8 mouse cellular contexts compared by ENCODE assay signal in the genomic region with DNA sequence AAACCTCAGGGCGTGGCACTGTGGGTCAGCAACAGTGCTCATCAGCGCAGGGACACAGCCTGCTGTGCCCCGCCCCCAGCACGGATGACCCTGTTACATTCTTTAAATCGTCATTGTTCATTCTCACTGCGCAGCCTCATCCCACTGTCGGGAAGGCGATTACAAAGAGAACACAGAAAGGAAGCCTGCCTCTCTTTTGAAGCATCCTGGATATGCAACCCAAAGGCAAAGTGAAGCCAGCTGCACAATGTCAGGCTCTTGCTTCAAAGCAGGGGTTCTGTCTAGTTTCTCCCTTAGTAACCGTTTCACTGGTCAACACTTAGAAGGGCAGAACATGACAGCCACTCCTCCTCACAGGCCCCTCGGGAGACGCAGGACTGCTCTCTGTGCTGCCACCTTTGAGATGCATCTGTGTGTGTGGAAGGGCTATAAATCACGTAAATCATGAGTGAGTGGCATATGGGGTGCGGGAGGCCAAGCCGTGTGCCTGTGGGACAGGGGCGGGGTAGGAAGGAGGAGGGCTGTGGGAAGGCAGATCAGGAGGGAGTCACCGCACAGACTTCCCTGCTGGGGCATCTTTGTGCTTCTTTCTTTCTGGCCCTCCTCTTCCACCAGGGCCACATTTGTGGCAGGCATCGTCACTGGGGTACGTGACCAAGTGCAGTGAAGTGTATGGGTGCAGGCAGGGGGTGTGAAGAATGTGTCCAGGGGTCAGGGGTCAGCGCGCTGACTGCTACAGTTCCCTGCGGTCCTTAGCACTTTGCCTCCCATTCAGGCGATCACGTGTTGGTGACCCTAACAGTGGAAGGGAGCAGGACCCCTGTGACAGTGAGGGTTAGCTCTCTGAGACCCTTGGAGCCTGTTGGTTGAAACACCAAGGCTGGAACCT.
DNase-seq lines count a peak whose midpoint lies in the region; ATAC-seq lines count a peak whose summit lies in the region.
"Had no signal": no experiment of that assay in that cellular context is flagged by ENCODE, and none has a peak within 500 bp of the region (broad histone marks: within the 10 kb centered on the region; RNA-seq: fewer than 3 reads in every experiment).

No protein-coding gene starts in this region.

- peak; percentile 41 for DNase-seq in kidney, postnatal 10 days
- no peak for DNase-seq in kidney, postnatal 36 days
- DNase-seq in embryo, embryonic 9.5 days (ENCODE audit: extremely low spot score): peak; percentile 43
- no peak for DNase-seq in urinary bladder, postnatal 25 days (ENCODE audit: low spot score)
- no peak for DNase-seq in cerebellum, postnatal 25 days

- no peaks in the 10 kb centered on the region for H3K27me3 ChIP-seq in intestine, embryonic 15.5 days (replicated peaks)
- no peaks in the 10 kb centered on the region for H3K27me3 ChIP-seq in neural tube, embryonic 14.5 days (ENCODE audit: control insufficient read depth, insufficient read depth, low read length)

- H3K36me3 ChIP-seq in intestine, embryonic 15.5 days: no peaks in the 10 kb centered on the region
- H3K36me3 ChIP-seq in neural tube, embryonic 14.5 days (ENCODE audit: control insufficient read depth, insufficient read depth, low read length): no peaks in the 10 kb centered on the region

- peaks cover 13% of the 10 kb centered on the region for H3K4me1 ChIP-seq in intestine, embryonic 15.5 days (replicated peaks)
- peaks cover 9% of the 10 kb centered on the region; the same call in 1 of the 2 replicates for H3K4me1 ChIP-seq in neural tube, embryonic 14.5 days (ENCODE audit: control insufficient read depth, insufficient read depth, low read length)

- peak overlapping the region; percentile 16 for H3K4me2 ChIP-seq in intestine, embryonic 15.5 days (replicated peaks)
- H3K4me2 ChIP-seq in neural tube, embryonic 14.5 days (ENCODE audit: low read depth, low read length): peak overlapping the region; percentile 23

- no peak overlapping the region for H3K9ac ChIP-seq in intestine, embryonic 15.5 days
- 0 out of 2 replicates have a peak overlapping the region, but pooled peaks have one; percentile 28 for H3K9ac ChIP-seq in neural tube, embryonic 14.5 days (replicated peaks; ENCODE audit: low read depth, low read length)

- H3K4me3 ChIP-seq in intestine, embryonic 15.5 days (replicated peaks): no peak overlapping the region
- H3K4me3 ChIP-seq in neural tube, embryonic 14.5 days (ENCODE audit: low read depth, low read length): no peak overlapping the region

- H3K27ac ChIP-seq in intestine, embryonic 15.5 days: no peak overlapping the region
- H3K27ac ChIP-seq in neural tube, embryonic 14.5 days (ENCODE audit: low read depth, low read length): no peak overlapping the region

- peak; percentile 53 for ATAC-seq in intestine, embryonic 15.5 days
- ATAC-seq in neural tube, embryonic 14.5 days (ENCODE audit: low read depth): peak; percentile 70; the same call in 1 of the 2 replicates

- 33% methylated on average over 23 of the region's 23 CpGs for WGBS in intestine, embryonic 15.5 days
- whole genome bisulfite sequencing in neural tube, embryonic 14.5 days: 21% methylated on average over 23 of the region's 23 CpGs

- H3K9me3 ChIP-seq in intestine, embryonic 15.5 days: no peaks in the 10 kb centered on the region
- H3K9me3 ChIP-seq in neural tube, embryonic 14.5 days (ENCODE audit: control insufficient read depth, low read length): no peaks in the 10 kb centered on the region
- H3K9me3 ChIP-seq: G1E had no signal

Comparison
In these comparisons a context has a peak if more than half of its experiments do, and no peak if none do; other contexts are left out.
1. DNase-seq: peak in kidney, postnatal 10 days (single experiment) and embryo, embryonic 9.5 days (single experiment); none in kidney, postnatal 36 days (0 of 2), urinary bladder, postnatal 25 days (single experiment) and cerebellum, postnatal 25 days (0 of 2).